Mouse (Mus musculus) hindbrain, postnatal 0 days (tissue): ENCODE measurements around the gene Rangrf. TPM values are rescaled to one million over a fixed set of nuclear protein-coding genes. Genes with fewer than 3 reads are reported as not detected.
"Not testable (repeated sequence)": the region's sequence is repeated elsewhere in the genome, so short reads cannot be mapped to it uniquely, and the experiment has no call there.

ENCODE experiments used
- ATAC-seq: fragments of 200-750 bp; cut with Nextera tagmentation; 2 replicates; pipeline ENCODE4 v1.8.0; 2017; ENCODE audit warnings: mild to moderate bottlenecking, moderate TSS enrichment, moderate library complexity
- DNase-seq: peaks from one replicate; pipeline ENCODE4 v3.0.0-alpha.2; 2015; ENCODE audit warnings: low spot score
- H3K27ac ChIP-seq: fragments of 300-500 bp; sonication (generic); 2 replicates; pipeline ENCODE4 v1.5.1; 2014; ENCODE audit warnings: mild to moderate bottlenecking
- H3K27me3 ChIP-seq: fragments of 300-500 bp; sonication (generic); 2 replicates; pipeline ENCODE4 v1.6.1; 2014; ENCODE audit warnings: low read length, mixed read lengths; ENCODE audit not compliant: insufficient read depth
- H3K36me3 ChIP-seq: fragments of 300-500 bp; sonication (generic); 2 replicates; pipeline ENCODE4 v1.6.1; 2014; ENCODE audit warnings: low read length, mixed read lengths; ENCODE audit not compliant: insufficient read depth
- H3K4me1 ChIP-seq: fragments of 300-500 bp; sonication (generic); 2 replicates; pipeline ENCODE4 v1.6.1; 2014; ENCODE audit warnings: antibody characterized with exemption, low read length, mixed read lengths; ENCODE audit not compliant: insufficient read depth
- H3K4me2 ChIP-seq: fragments of 300-500 bp; sonication (generic); 2 replicates; pipeline ENCODE4 v1.6.1; 2014; ENCODE audit warnings: low read depth, mild to moderate bottlenecking, low read length, moderate library complexity, mixed read lengths
- H3K4me3 ChIP-seq: fragments of 300-500 bp; sonication (generic); 2 replicates; pipeline ENCODE4 v1.5.1; 2014; ENCODE audit warnings: low read length
- H3K9ac ChIP-seq: fragments of 300-500 bp; sonication (generic); replicated peaks from 2 replicates; pipeline ENCODE4 v1.6.1; 2014; ENCODE audit warnings: mild to moderate bottlenecking, low read length, moderate library complexity, mixed read lengths
- H3K9me3 ChIP-seq: fragments of 300-500 bp; sonication (generic); 2 replicates; pipeline ENCODE4 v1.6.1; 2016; ENCODE audit warnings: low read length, mixed read lengths
- CTCF ChIP-seq: IDR thresholded peaks from 2 replicates; pipeline ENCODE4 v1.5.1; 2016; ENCODE audit warnings: antibody characterized with exemption, control low read depth, low read depth
- WGBS: fragments of 180-500 bp; shearing (Covaris S2); extraction: QIAGEN DNeasy Blood & Tissue Kit; methylation state at CpG from one replicate; pipeline ENCODE4 v1.1.7; 2014; 5-methylcytosine and 5-hydroxymethylcytosine counted together
- polyA plus RNA-seq: library from polyadenylated mRNA; unstranded; fragments of >200 nt; fragmentation: Nextera tagmentation; extraction: Ambion mirVana; gene quantifications from 2 replicates; pipeline ENCODE4 v1.2.1, GENCODE M21; 2015
- total RNA-seq: library from RNA; depleted of rRNA; stranded (reverse); fragments of >200 nt; gene quantifications from 2 replicates; pipeline ENCODE4 v1.2.3, GENCODE M21; 2014

Gene Rangrf
- total and polyA plus RNA-seq, 2 experiments from 2014 or later = 31.2 to 51.6 TPM

DNA sequence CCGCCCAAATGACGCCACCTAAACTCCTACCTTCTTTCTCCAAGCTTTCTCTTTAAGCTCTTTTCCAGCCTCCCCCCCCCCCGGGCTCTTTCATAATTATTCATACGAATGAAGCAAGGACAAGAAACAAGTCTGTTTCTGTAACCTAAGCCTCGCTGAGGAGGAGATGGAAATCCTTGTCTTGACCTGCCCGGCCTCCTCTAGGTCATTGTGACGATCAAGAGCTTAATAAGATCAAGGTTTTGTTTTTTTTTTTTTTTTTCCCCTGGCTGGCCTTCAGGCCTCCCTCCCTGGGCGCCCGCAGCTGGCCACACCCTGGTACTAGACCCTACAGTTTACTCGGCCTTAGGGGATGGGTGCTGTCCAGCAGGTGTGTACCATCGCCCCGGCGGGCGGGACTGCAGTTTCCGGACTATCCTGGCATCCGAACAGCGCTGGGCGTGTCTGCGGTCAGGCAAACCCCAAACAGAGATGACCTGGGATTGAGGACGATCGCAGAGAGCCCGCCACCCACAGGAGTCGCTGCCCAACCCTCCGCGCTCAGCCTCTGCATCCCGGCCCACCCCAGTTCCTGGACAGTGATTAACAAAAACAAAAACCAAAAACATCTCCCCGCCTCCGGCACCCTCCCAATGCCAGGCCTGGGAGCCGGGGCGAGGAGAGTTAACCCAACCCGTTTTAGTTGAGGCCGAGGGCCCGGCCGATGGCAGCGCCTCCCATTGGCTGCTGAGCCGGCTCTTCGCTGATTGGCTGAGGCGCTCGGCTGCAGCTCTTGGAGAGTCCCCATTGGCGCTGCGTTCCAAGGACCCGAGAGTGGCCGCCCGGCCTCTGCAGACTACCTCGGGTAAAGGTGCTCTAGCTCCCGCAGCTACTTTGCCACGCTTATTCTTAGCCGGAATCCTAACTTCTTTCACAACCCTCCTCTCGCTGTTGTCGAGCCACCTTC is 7.4 kb downstream of the Rangrf start, which contains the start of gene Slc25a35:
TSS of gene Slc25a35 (plus strand) at position 795 of the 946 bp plus-strand sequence.
- Histone ChIP-seq H3K9me3 (no peaks in the 10 kb centered on the region), H3K4me2 (peak within 1 kb of the TSS; percentile 92), H3K9ac (peak within 1 kb of the TSS; percentile 64), H3K36me3 (no peaks in the 10 kb centered on the region), H3K27ac (peak within 1 kb of the TSS; percentile 58; the same call in 1 of the 2 replicates), H3K27me3 (no peaks in the 10 kb centered on the region), H3K4me1 (no peaks in the 10 kb centered on the region), H3K4me3 (peak within 1 kb of the TSS; percentile 64)
- DNase-seq (peak; percentile 95), ATAC-seq (peak; percentile 95)
- TF ChIP-seq CTCF = peak; percentile 48; the same call in 1 of the 2 replicates
- under 1% methylated on average over 50 of the region's 50 CpGs for WGBS

DNA sequence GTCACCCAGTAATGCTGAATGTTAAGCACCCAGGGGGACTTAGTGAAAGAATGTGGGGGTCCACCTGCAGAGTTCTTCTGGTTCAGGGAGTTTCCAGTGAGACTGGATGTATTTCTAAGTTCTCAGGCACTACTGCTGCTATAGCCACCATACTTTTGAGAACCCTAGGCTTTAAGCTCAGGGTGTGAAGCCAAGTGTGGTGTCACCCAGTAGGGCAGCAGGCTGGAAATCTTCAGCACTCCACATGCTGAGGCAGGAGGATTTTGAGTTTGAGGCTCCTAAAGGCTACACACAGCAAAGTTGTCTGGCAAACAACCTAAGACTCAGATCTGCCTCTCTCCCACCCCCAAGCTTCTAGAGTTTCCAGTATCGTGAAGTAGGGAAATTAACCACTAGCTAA is 8.4 kb downstream of the Rangrf start:
- Histone ChIP-seq H3K4me2 (peak overlapping the region; percentile 92; the same call in 1 of the 2 replicates), H3K36me3 (no peaks in the 10 kb centered on the region), H3K4me1 (no peaks in the 10 kb centered on the region), H3K9ac (no peak overlapping the region), H3K9me3 (no peaks in the 10 kb centered on the region), H3K4me3 (no peak overlapping the region), H3K27me3 (no peaks in the 10 kb centered on the region), H3K27ac (no peak overlapping the region)
- 40% methylated on average over 1 of the region's 1 CpGs for WGBS
- ATAC-seq (no peak), DNase-seq (no peak)
- no peak for TF ChIP-seq CTCF

DNA sequence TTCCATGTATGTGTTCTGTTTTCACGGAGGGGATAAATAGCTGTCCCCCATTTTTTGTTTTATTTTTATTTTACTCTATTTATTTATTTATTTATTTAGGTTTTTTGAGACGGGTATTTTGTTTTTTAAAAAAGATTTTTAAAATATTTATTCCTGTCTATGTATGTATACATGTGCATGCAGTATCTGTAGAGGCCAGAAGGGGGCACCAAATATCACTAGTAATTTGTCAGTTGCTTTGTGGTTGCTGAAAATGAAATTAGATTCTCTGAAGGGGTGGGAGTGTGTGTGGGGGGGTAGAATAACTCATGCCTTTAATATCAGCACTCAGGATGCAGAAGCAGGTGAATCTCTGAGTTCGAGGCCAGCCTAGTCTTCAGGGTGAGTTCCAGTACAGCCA is 9.1 kb downstream of the Rangrf start:
- H3K4me1 ChIP-seq = no peaks in the 10 kb centered on the region
- H3K9me3 ChIP-seq = no peaks in the 10 kb centered on the region
- no peak overlapping the region for H3K4me3 ChIP-seq
- H3K9ac ChIP-seq = no peak overlapping the region
- H3K4me2 ChIP-seq = no peak overlapping the region
- H3K36me3 ChIP-seq = no peaks in the 10 kb centered on the region
- no peak overlapping the region for H3K27ac ChIP-seq
- ATAC-seq (no peak), DNase-seq (peak; percentile 80)
- WGBS = 27% methylated on average over 3 of the region's 3 CpGs
- peak; percentile 64 for TF ChIP-seq CTCF
- no peaks in the 10 kb centered on the region for H3K27me3 ChIP-seq

DNA sequence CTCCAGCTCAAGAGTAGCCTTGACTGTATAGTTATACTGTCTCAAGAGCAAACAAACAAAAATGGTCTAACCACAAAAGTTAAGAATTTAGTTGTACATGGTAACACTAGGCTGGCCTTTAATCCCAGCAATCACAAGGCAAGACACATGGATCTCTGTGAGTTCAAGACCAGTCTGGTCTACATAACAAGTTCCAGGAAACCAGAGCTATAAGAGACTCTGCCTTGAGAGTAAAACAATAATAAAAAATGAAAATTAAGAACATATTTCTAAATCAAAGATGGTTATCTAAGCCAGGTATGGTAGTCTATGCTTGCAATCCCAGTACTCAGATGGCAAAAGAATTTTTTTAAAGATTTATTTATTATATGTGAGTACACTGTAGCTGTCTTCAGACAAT is 9.9 kb downstream of the Rangrf start:
- Histone ChIP-seq H3K4me3 (no peak overlapping the region), H3K4me2 (no peak overlapping the region), H3K36me3 (no peaks in the 10 kb centered on the region), H3K9me3 (no peaks in the 10 kb centered on the region), H3K27ac (no peak overlapping the region), H3K9ac (no peak overlapping the region), H3K4me1 (no peaks in the 10 kb centered on the region), H3K27me3 (no peaks in the 10 kb centered on the region)
- ATAC-seq (no peak), DNase-seq (no peak)
- TF ChIP-seq CTCF = no peak

DNA sequence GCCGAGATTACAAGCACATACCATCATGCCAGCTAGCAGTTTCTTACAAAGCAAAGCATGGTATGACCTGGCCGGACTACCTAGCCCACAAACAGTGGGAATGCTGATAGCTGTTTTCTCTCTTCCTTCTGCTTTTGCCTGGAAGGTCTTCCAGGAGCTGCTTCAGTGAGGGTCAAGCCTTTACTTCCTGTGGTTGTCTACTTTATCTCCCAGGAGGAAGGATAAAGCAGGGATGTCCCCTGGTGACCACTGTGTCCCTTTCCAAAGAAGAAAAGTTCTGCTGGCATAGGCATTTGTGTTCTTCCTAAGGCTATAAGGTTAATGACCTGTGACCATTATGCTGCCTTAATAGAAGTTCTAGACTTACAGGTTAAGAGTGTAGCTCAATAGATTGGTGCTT is 11.6 kb downstream of the Rangrf start:
- no peaks in the 10 kb centered on the region for H3K9me3 ChIP-seq
- no peak overlapping the region for H3K4me2 ChIP-seq
- no peaks in the 10 kb centered on the region for H3K36me3 ChIP-seq
- TF ChIP-seq CTCF = no peak
- no peaks in the 10 kb centered on the region for H3K27me3 ChIP-seq
- H3K4me1 ChIP-seq = no peaks in the 10 kb centered on the region
- H3K4me3 ChIP-seq = no peak overlapping the region
- ATAC-seq = no peak
- H3K9ac ChIP-seq = no peak overlapping the region
- WGBS = 84% methylated on average over 2 of the region's 2 CpGs
- no peak overlapping the region for H3K27ac ChIP-seq
- DNase-seq = no peak

DNA sequence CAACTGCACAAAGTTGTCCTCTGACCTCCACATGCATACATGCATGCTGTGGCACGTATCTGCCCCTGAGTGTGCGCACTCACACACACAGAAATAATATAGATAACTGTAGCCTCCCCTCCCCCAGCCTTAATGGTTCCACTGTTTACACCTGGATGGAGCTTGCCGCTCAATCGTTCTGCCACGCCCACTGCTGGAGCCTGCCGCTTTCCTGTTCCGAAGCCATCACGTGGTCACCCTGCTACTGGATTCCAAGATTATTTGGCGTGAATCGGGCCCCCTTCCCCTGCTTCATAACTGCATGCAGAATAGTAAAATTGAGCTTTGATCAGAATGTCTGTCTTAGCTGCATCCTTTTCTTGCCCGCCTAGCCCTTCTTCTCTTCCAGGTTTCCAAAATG is 12.8 kb downstream of the Rangrf start:
- not testable (repeated sequence) for H3K36me3 ChIP-seq, H3K27me3 ChIP-seq, H3K4me2 ChIP-seq, H3K9ac ChIP-seq, H3K4me1 ChIP-seq, ATAC-seq, H3K9me3 ChIP-seq, DNase-seq, H3K4me3 ChIP-seq, H3K27ac ChIP-seq
- 28% methylated on average over 11 of the region's 11 CpGs for WGBS

DNA sequence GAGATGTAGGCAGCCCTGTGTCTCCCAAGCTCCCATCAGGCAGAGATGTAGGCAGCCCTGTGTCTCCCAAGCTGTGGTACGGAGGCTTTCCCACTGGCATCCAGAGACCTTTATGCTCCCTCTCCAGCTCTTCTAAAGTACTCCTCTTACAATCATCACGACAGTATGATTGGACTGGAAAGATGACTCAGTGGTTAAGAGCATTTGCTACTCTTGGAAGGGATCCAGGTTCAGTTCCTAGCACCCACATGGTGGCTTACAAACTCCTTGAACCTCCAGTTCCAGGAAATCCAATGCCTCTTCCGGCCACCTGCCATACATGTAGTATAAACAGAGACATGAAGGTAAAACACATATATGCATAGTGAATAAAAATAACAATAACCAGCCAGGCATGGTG is 13.4 kb downstream of the Rangrf start:
- DNase-seq (no peak), ATAC-seq (no peak)
- Histone ChIP-seq H3K9ac (no peak overlapping the region), H3K9me3 (no peaks in the 10 kb centered on the region), H3K4me1 (no peaks in the 10 kb centered on the region), H3K4me2 (no peak overlapping the region), H3K4me3 (no peak overlapping the region), H3K27ac (no peak overlapping the region), H3K36me3 (no peaks in the 10 kb centered on the region), H3K27me3 (no peaks in the 10 kb centered on the region)
- 81% methylated on average over 3 of the region's 3 CpGs for WGBS
- no peak for TF ChIP-seq CTCF
